Mouse (Mus musculus) layer of hippocampus, adult 9-10 months (tissue): ENCODE measurements around the gene Peli1.

Experiments used
- DNase-seq: peaks from one replicate; pipeline ENCODE4 v3.0.0; 2022; ENCODE audit warnings: low spot score

Gene Peli1

GRCm38 (mm10) chr11:21194851-21195250 lies 103.8 kb downstream of the Peli1 start:
- no peak for DNase-seq
